Mouse (Mus musculus) G1E (cell line): Measurements from ENCODE around the gene Cypt3.

Experiments
- CTCF ChIP-seq: IDR thresholded peaks from 2 replicates; pipeline ENCODE4 v1.5.1; 2012; ENCODE audit warnings: low read depth, low read length, inconsistent platforms, mixed read lengths
- GATA1 ChIP-seq: IDR thresholded peaks from 2 replicates; pipeline ENCODE4 v1.6.1; 2012; ENCODE audit warnings: borderline replicate concordance, low read length, inconsistent platforms, mixed read lengths
- POLR2AphosphoS5 ChIP-seq: IDR thresholded peaks from 2 replicates; pipeline ENCODE4 v1.6.1; 2012; ENCODE audit warnings: low read depth, low read length, inconsistent platforms; ENCODE audit not compliant: insufficient replicate concordance
- TAL1 ChIP-seq: conservative IDR thresholded peaks from 2 replicates; pipeline ENCODE4 v1.6.1; 2012; ENCODE audit warnings: low read depth, low read length, inconsistent platforms, mixed read lengths

GRCm38 (mm10) chrX:153558293-153558692, at the start of gene Cypt3:
- TF ChIP-seq CTCF (no peak), TAL1 (no peak), GATA1 (no peak), POLR2AphosphoS5 (no peak)
